Mouse (Mus musculus): ENCODE data around the gene Anks3.

Gene Anks3

DNA sequence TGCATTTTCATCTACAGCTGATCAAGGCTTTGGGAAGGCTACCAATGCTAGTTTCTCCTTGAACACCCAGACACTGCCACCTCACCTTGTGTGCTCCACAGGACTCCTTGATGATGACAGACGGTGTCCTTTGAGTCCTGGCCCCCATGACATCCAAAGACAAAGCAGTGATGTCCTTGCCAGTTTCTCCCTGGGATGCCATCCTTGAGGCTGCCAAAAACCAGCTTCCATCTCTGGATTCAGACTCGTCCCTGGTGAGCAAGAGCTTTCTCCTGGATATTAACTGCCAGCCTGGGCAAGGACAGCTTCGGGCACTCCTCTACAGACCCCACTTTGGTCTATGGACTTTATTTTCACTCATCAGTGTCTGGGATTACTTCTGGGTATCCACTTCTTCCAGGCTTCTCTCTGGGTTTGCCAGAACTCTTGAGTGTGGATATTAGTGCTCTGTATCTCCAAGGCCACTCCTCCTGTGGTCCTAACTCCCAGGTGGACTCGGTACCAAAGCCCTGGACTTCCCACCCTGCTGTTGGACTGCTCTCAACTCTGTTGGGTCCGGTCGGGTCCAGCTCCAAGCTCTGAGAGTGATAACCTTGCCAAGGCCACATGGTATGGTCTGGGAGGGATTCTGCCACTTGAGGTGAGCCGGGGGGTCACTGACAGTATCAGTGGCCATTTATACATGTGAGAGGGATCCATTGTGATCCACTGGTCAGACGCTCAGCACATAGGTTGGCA, 1.6 kb upstream of the Anks3 start:
- DNase-seq: no peak

DNA sequence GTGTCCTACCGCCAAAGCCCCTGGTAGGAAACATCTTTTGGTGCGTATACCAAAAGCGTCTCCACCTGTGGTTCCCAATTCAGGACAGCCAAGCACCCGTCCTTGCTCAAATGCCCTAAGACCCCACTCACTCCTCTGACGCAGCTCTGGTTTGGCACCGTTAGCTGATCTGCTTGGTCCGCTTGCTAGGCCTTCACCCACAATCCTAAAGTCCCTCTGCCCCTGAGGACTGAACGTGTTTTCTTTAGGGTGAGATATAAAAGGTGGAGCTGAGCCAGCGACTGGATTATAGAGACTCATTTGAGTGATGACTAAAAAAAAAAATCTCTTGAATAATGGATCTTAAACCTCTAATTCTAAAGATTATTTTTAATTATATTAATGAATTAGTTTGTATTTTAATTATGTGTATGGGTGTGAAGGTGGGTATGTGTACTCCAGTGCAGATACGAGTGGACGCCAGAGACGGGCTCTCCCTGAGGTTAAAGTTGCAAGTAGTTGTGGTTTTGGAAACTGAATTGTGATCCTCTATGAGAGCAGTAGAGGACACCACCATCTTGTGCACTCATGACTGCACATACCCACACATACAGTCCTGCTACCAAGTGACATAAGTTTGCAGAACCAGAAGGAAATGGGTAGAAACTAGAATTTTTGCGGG, 856 bp upstream of the Anks3 start:
- DNase-seq: no peak

- no peak for DNase-seq
Observed at GRCm38 (mm10) chr16:4963346-4963745, 659 bp downstream of the Anks3 start.

DNA sequence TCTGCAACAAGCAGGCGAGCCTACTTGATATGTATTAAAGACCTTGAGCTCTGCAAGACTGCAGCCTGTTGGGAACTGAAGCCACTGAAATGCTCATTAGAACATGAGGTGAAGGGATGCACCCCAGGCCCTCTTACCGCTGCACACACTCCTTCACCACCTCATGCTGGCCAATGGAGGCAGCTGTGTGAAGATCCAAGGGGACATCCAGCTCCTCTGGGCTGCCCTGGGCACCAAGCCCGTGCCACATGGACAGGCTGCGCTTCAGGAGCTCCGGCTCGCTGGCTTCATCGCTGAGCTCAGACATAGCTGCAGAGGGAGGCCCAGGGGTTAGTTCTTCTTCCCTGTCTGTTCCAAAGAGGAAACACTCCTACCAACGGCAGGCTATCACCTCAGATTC, 3.7 kb downstream of the Anks3 start:
- no peak for DNase-seq

DNA sequence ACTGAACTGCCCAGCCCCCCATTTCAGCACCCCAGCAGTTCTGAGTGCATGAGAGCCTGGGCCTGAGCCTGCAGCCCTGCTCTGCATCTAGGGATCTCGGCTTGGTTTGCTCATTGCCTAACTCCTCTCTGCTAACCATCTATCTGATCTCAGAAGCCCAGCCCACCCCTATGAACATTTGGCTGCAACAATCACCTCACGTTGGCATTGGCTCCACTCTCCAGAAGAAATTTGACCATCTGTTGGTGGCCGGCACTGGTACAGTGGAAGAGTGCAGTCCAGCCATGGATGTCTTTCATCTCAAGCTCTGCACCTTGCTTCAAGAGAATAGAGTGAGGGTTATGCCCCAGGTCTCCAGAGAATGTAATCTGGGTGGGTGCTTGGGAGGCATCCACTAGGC, 6.6 kb downstream of the Anks3 start:
- no peak for DNase-seq

- DNase-seq: no peak
Observed at GRCm38 (mm10) chr16:4956609-4957008, 7.4 kb downstream of the Anks3 start.

- DNase-seq: no peak
Observed at GRCm38 (mm10) chr16:4947378-4947777, 16.6 kb downstream of the Anks3 start.

DNA sequence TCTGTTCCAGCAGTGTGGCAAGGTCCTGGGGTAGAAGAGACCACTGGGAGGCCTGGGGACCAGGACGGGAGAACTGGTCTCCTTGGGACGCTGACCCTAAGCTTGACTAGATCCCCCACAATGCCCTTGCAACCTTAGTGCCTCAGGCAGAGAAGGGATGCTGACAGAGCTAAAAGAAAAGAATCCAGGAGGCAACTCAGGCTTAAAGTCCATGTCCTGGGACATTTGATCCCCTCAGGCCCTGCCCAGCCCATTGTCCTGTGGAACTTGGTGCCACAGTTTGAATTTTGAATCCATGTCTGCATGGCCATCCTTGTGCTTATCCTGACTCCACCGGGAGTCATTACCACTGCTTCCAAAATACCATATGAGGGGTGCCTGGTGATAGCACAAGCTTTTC, 17.9 kb downstream of the Anks3 start:
- DNase-seq: no peak

DNA sequence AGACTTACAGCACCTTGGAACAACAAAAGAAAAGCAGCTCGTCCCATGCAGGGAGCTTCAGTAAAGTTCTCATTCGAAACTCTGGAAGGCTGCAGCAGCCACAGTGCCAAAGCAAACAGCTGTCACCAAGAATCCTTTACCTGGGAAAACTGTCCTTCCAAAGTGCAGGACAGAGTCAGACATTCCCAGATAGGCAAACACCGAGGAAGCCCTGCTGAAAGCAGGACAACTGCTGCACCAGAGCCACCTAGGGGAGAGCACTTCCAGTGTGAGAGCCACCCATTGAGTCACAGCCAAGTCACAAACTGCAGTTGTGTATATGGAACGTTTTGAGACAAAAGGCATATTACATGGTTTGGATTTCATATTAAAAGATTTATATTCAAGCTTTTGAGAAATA, 18.6 kb downstream of the Anks3 start:
- DNase-seq: no peak

GRCm38 (mm10) chr16:4943431-4943830, 20.6 kb downstream of the Anks3 start:
- DNase-seq: no peak

GRCm38 (mm10) chr16:4942868-4943267, 21.1 kb downstream of the Anks3 start:
- DNase-seq: no peak

DNA sequence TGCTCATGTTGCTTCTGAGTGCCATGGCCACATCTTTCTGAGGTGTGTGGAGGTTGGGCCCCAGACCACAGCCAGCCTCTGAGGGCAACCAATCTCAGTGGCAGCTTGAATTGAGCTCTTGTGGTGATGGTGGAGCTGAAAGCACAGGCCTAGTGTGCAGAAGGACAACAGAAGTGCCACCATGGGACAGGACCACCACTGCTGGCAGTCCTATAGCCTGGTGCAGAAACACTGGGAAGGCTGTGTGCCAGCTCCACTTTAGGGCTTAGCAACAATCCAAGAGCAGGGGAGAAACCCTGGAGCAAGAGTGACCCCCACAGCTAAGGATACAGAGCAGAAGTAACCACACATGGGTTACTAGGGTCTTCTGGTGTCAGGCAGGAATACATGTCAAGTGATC, 23.0 kb downstream of the Anks3 start:
- no peak for DNase-seq

DNA sequence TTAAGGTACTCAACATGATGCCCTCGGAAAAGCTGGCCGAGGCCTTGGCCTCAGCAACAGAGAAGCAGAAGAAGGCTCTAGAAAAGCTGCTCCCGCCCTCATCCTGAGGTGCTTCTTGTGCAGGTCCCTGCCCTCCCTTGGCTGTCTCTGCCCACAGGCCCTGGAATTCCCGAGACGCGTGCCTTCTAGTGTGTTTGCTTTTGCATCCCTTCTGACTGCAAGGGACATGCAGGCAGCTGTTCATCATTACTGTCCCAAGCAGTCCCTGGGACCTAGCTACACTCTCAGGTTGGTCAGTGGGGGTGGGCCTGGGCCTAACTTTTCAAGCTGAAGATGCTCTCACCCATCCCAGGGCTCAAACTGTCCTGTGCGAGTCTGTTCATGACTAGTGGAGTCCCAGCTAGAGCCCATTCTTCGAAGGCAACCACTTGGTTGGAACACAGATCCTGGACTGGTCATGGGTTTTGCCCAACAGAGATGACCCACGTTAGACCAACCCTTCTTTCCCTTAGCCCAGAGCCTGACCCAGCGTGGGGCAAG, 23.6 kb downstream of the Anks3 start:
- no peak for DNase-seq

DNA sequence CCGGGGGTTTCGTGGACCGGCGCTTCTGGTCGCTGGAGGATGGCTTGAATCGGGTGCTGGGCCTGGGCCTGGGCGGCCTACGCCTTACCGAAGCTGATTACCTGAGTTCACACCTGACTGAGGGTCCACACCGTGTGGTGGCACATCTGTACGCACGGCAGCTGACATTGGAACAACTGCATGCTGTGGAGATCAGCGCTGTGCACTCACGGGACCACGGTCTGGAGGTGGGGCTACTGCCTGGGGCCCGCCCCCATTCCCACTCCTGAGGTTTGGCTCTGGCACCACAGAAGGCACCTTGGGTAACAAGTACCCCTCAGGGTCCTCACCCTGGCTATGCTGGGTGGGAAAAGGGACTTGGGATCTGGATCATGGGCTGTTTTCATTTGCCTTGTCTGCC, 24.6 kb downstream of the Anks3 start:
- no peak for DNase-seq

DNA sequence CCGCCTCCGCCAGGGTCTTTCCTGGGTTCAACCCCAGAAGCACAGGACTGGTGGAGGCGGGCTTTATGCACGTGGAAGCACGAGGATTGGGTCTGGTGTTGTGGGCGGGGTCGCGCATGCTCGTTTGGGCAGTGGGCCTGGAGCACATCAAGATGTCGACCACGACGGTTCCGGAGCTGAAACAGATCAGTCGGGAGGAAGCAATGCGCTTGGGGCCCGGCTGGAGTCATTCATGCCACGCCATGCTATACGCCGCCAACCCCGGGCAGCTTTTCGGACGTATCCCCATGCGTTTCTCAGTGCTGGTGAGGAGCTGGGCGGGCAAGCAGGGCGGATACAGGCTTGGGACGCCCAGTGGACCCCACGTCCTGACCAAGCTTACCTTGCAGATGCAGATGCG, 25.0 kb downstream of the Anks3 start:
- DNase-seq: peak; percentile 93 to 96

GRCm38 (mm10) chr16:4938461-4938860, 25.5 kb downstream of the Anks3 start, which contains the start of gene Nudt16l1:
Nudt16l1 (plus strand) TSS chr16:4938761.
- DNase-seq: no peak

GRCm38 (mm10) chr16:4937351-4938190, 26.4 kb downstream of the Anks3 start:
- DNase-seq: no peak

DNA sequence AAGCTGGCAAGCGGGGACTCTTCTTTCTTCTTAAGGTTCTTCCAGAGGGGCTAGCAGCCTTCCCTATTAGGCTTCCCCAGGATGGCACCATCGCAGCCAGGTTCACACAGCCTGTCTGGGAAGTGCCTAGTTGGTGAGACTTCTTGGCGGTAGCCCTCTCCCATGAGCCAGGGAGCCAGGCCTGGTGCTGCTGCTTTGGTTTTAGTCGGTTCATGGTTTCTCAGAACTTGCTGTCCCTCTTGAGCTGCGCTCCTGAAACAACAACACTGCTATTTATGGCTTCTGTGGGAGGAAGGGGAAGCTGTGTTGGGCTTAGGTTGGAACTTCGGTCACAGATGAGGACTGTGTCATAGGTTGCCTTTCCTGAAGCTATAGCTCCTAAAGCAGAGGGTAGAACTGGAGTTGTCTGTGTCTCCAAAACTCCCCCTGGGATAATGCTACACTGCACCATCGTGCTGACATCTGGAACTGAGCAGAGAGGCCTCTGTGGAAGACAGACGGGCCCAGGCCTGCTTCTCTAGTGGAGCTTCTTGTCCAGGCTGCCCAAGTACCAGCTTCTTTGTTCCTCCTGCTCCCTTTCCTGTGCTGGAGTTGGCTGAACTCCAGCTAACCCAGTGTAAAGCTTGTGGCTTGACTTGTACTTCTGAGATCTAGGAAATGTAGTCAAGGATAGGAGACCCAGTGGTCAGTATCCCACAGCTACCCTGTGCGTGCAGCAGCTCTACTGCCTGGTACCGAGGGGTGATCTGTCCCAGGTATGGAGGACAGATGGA, 27.9 kb downstream of the Anks3 start:
- DNase-seq: no peak

GRCm38 (mm10) chr16:4935430-4935829, 28.6 kb downstream of the Anks3 start:
- DNase-seq: no peak

- DNase-seq: no peak
Observed at GRCm38 (mm10) chr16:4932429-4932828, 31.6 kb downstream of the Anks3 start.

DNA sequence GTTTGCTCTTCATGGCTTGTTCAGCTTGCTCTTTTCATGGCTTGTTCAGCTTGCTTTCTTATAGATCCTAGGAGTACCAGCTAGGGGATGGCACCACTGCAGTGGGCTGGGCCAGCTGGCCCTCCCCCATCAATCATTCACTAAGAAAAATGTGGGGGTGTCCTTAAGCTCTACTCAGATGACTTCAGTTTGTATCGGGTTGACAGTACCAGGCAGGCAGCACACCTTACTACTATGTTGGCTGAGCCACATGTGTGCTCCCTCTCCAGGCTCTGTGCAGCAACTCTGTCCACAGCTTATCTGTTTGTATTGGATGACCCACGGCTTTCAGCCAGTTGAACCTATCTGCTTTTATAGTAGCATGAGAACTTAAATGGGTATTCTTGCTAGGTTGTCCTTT, 35.5 kb downstream of the Anks3 start:
- no peak for DNase-seq

DNA sequence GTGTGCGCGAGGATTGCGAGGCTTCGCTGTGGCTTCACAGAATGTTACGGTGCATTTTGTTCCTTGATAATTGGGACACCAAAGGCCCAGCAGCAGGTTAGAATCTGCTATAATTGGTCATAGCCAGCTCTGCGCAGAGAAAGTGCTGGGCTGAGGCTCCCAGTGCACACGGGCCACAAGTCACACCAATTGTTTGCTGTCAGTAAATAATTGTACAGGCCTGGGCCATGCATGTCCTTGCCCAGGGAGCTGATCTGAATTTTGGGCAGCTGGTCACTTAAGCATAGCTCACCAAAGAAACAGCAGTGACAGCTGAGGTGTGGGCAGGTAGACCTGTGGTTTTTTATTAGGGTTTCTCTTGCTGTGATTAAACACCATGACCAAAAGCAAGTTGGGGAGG, 36.0 kb downstream of the Anks3 start:
- DNase-seq: no peak

GRCm38 (mm10) chr16:4923996-4924395, 40.0 kb downstream of the Anks3 start:
- DNase-seq: no peak

Measured in spleen, adult 18-20 months (tissue).